Mouse (Mus musculus) hindbrain, embryonic 11.5 days (tissue): Measurements from ENCODE around the gene Grm3. TPM values are rescaled to one million over a fixed set of nuclear protein-coding genes. Genes with fewer than 3 reads are reported as not detected.

ENCODE experiments used
- ATAC-seq: fragments of 200-750 bp; cut with Nextera tagmentation; 2 replicates; pipeline ENCODE4 v1.8.0; 2017; ENCODE audit warnings: mild to moderate bottlenecking, moderate TSS enrichment, moderate library complexity; ENCODE audit not compliant: low FRiP score
- DNase-seq: peaks from one replicate; pipeline ENCODE4 v3.0.0-alpha.2; 2015; ENCODE audit warnings: low spot score
- H3K27ac ChIP-seq: fragments of 300-500 bp; sonication (generic); 2 replicates; pipeline ENCODE4 v1.5.1; 2014; ENCODE audit warnings: mild to moderate bottlenecking, low read depth, low read length
- H3K27me3 ChIP-seq: fragments of 300-500 bp; sonication (generic); 2 replicates; pipeline ENCODE4 v1.6.1; 2014; ENCODE audit warnings: mild to moderate bottlenecking, low read length, moderate library complexity, mixed read lengths; ENCODE audit not compliant: control insufficient read depth, insufficient read depth
- H3K36me3 ChIP-seq: fragments of 300-500 bp; sonication (generic); 2 replicates; pipeline ENCODE4 v1.6.1; 2014; ENCODE audit warnings: mild to moderate bottlenecking, low read length, moderate library complexity, mixed read lengths; ENCODE audit not compliant: control insufficient read depth, insufficient read depth
- H3K4me1 ChIP-seq: fragments of 300-500 bp; sonication (generic); replicated peaks from 2 replicates; pipeline ENCODE4 v1.6.1; 2014; ENCODE audit warnings: low read length, mixed read lengths; ENCODE audit not compliant: control insufficient read depth, insufficient read depth
- H3K4me2 ChIP-seq: fragments of 300-500 bp; sonication (generic); replicated peaks from 2 replicates; pipeline ENCODE4 v1.6.1; 2014; ENCODE audit warnings: mild to moderate bottlenecking, low read depth, low read length
- H3K4me3 ChIP-seq: fragments of 300-500 bp; sonication (generic); 2 replicates; pipeline ENCODE4 v1.5.1; 2014; ENCODE audit warnings: low read depth, low read length
- H3K9ac ChIP-seq: fragments of 300-500 bp; sonication (generic); 2 replicates; pipeline ENCODE4 v1.6.1; 2014; ENCODE audit warnings: low read depth, low read length
- H3K9me3 ChIP-seq: fragments of 300-500 bp; sonication (generic); 2 replicates; pipeline ENCODE4 v1.6.1; 2016; ENCODE audit warnings: low read length; ENCODE audit not compliant: control insufficient read depth
- WGBS: fragments of 180-500 bp; shearing (Covaris S2); extraction: QIAGEN DNeasy Blood & Tissue Kit; methylation state at CpG from one replicate; pipeline ENCODE4 v1.1.7; 2014; 5-methylcytosine and 5-hydroxymethylcytosine counted together
- polyA plus RNA-seq: library from polyadenylated mRNA; unstranded; fragments of >200 nt; fragmentation: Nextera tagmentation; extraction: Ambion mirVana; gene quantifications from 2 replicates; pipeline ENCODE4 v1.2.1, GENCODE M21; 2014

Gene Grm3
- polyA plus RNA-seq, 1 experiment from 2014 or later = 3.1 TPM

- H3K4me2 ChIP-seq = no peak overlapping the region
- H3K9ac ChIP-seq = no peak overlapping the region
- DNase-seq = no peak
- H3K9me3 ChIP-seq = no peaks in the 10 kb centered on the region
- no peak overlapping the region for H3K4me3 ChIP-seq
- no peak for ATAC-seq
- 90% methylated on average over 3 of the region's 3 CpGs for WGBS
- no peaks in the 10 kb centered on the region for H3K4me1 ChIP-seq
- H3K27me3 ChIP-seq = no peaks in the 10 kb centered on the region
- H3K27ac ChIP-seq = no peak overlapping the region
- H3K36me3 ChIP-seq = no peaks in the 10 kb centered on the region
These were observed 61.6 kb downstream of the Grm3 start for GRCm38 (mm10) chr5:9663416-9663815.

- no peak for ATAC-seq
- Histone ChIP-seq H3K27ac (no peak overlapping the region), H3K4me1 (no peaks in the 10 kb centered on the region), H3K4me2 (no peak overlapping the region), H3K36me3 (no peaks in the 10 kb centered on the region), H3K27me3 (no peaks in the 10 kb centered on the region), H3K4me3 (no peak overlapping the region), H3K9me3 (no peaks in the 10 kb centered on the region), H3K9ac (no peak overlapping the region)
- no peak for DNase-seq
- 64% methylated on average over 9 of the region's 9 CpGs for WGBS
These were observed 62.9 kb downstream of the Grm3 start for GRCm38 (mm10) chr5:9661870-9662589.

GRCm38 (mm10) chr5:9638612-9639011 lies 86.4 kb downstream of the Grm3 start:
- no peak overlapping the region for H3K4me2 ChIP-seq
- DNase-seq (no peak), ATAC-seq (no peak)
- H3K36me3 ChIP-seq = no peaks in the 10 kb centered on the region
- no peak overlapping the region for H3K9ac ChIP-seq
- no peak overlapping the region for H3K27ac ChIP-seq
- H3K4me1 ChIP-seq = no peaks in the 10 kb centered on the region
- no peak overlapping the region for H3K4me3 ChIP-seq
- H3K27me3 ChIP-seq = no peaks in the 10 kb centered on the region
- WGBS = 88% methylated on average over 2 of the region's 2 CpGs
- H3K9me3 ChIP-seq = no peaks in the 10 kb centered on the region

GRCm38 (mm10) chr5:9627220-9627619 lies 97.8 kb downstream of the Grm3 start:
- Histone ChIP-seq H3K4me3 (no peak overlapping the region), H3K9ac (no peak overlapping the region), H3K27ac (no peak overlapping the region), H3K9me3 (no peaks in the 10 kb centered on the region), H3K36me3 (no peaks in the 10 kb centered on the region), H3K4me1 (no peaks in the 10 kb centered on the region), H3K27me3 (no peaks in the 10 kb centered on the region), H3K4me2 (no peak overlapping the region)
- no peak for DNase-seq
- WGBS = 73% methylated on average over 2 of the region's 2 CpGs
- ATAC-seq = no peak

- Histone ChIP-seq H3K4me3 (no peak overlapping the region), H3K27me3 (no peaks in the 10 kb centered on the region), H3K36me3 (no peaks in the 10 kb centered on the region), H3K9me3 (no peaks in the 10 kb centered on the region), H3K4me1 (no peaks in the 10 kb centered on the region), H3K9ac (no peak overlapping the region), H3K4me2 (no peak overlapping the region), H3K27ac (no peak overlapping the region)
- 84% methylated on average over 4 of the region's 4 CpGs for WGBS
- no peak for DNase-seq
- no peak for ATAC-seq
These were observed 100.6 kb downstream of the Grm3 start for GRCm38 (mm10) chr5:9624396-9624795.

GRCm38 (mm10) chr5:9623095-9623459 lies 101.9 kb downstream of the Grm3 start:
- Histone ChIP-seq H3K27ac (no peak overlapping the region), H3K36me3 (no peaks in the 10 kb centered on the region), H3K9ac (no peak overlapping the region), H3K4me1 (no peaks in the 10 kb centered on the region), H3K4me2 (no peak overlapping the region), H3K9me3 (no peaks in the 10 kb centered on the region), H3K27me3 (no peaks in the 10 kb centered on the region), H3K4me3 (no peak overlapping the region)
- DNase-seq = no peak
- WGBS = 10% methylated on average over 4 of the region's 4 CpGs
- peak; percentile 78 for ATAC-seq

GRCm38 (mm10) chr5:9622264-9623094 lies 102.5 kb downstream of the Grm3 start:
- Histone ChIP-seq H3K9ac (no peak overlapping the region), H3K27ac (no peak overlapping the region), H3K4me2 (no peak overlapping the region), H3K27me3 (no peaks in the 10 kb centered on the region), H3K9me3 (no peaks in the 10 kb centered on the region), H3K36me3 (no peaks in the 10 kb centered on the region), H3K4me1 (no peaks in the 10 kb centered on the region), H3K4me3 (no peak overlapping the region)
- 62% methylated on average over 4 of the region's 4 CpGs for WGBS
- ATAC-seq = peak; percentile 53; the same call in 1 of the 2 replicates
- DNase-seq = peak; percentile 15

GRCm38 (mm10) chr5:9621417-9622067 lies 103.4 kb downstream of the Grm3 start:
- H3K9me3 ChIP-seq = no peaks in the 10 kb centered on the region
- H3K36me3 ChIP-seq = no peaks in the 10 kb centered on the region
- ATAC-seq (no peak), DNase-seq (no peak)
- no peak overlapping the region for H3K27ac ChIP-seq
- 95% methylated on average over 3 of the region's 3 CpGs for WGBS
- no peak overlapping the region for H3K9ac ChIP-seq
- H3K4me1 ChIP-seq = no peaks in the 10 kb centered on the region
- H3K4me2 ChIP-seq = no peak overlapping the region
- H3K27me3 ChIP-seq = no peaks in the 10 kb centered on the region
- no peak overlapping the region for H3K4me3 ChIP-seq
